Mouse (Mus musculus) limb, embryonic 13.5 days (tissue): ENCODE data around the gene Fzd4. TPM values are rescaled to one million over a fixed set of nuclear protein-coding genes. Genes with fewer than 3 reads are reported as not detected.

Experiments
- ATAC-seq: fragments of 200-750 bp; cut with Nextera tagmentation; 2 replicates; pipeline ENCODE4 v1.8.0; 2017; ENCODE audit warnings: low read depth, moderate number of reproducible peaks, moderate TSS enrichment; ENCODE audit not compliant: low FRiP score
- H3K27ac ChIP-seq: fragments of 300-500 bp; sonication (generic); 2 replicates; pipeline ENCODE4 v1.5.1; 2015; ENCODE audit warnings: inconsistent platforms, mild to moderate bottlenecking, moderate library complexity
- H3K27me3 ChIP-seq: fragments of 300-500 bp; sonication (generic); 2 replicates; pipeline ENCODE4 v1.6.1; 2015; ENCODE audit warnings: mild to moderate bottlenecking, inconsistent platforms
- H3K36me3 ChIP-seq: fragments of 300-500 bp; sonication (generic); 2 replicates; pipeline ENCODE4 v1.6.1; 2015; ENCODE audit warnings: inconsistent platforms, mild to moderate bottlenecking, moderate library complexity
- H3K4me1 ChIP-seq: fragments of 300-500 bp; sonication (generic); 2 replicates; pipeline ENCODE4 v1.6.1; 2015; ENCODE audit warnings: inconsistent platforms
- H3K4me2 ChIP-seq: fragments of 300-500 bp; sonication (generic); replicated peaks from 2 replicates; pipeline ENCODE4 v1.6.1; 2015; ENCODE audit warnings: inconsistent platforms, mild to moderate bottlenecking, moderate library complexity
- H3K4me3 ChIP-seq: fragments of 300-500 bp; sonication (generic); 2 replicates; pipeline ENCODE4 v1.5.1; 2015; ENCODE audit warnings: moderate library complexity, mild to moderate bottlenecking, inconsistent platforms
- H3K9ac ChIP-seq: fragments of 300-500 bp; sonication (generic); 2 replicates; pipeline ENCODE4 v1.6.1; 2015; ENCODE audit warnings: mild to moderate bottlenecking, inconsistent platforms
- H3K9me3 ChIP-seq: fragments of 300-500 bp; sonication (generic); 2 replicates; pipeline ENCODE4 v1.6.1; 2016; ENCODE audit warnings: inconsistent platforms
- WGBS: fragments of 180-500 bp; shearing (Covaris S2); methylation state at CpG from one replicate; pipeline ENCODE4 v1.1.7; 2015; 5-methylcytosine and 5-hydroxymethylcytosine counted together
- polyA plus RNA-seq: library from polyadenylated mRNA; unstranded; fragments of >200 nt; fragmentation: Nextera tagmentation; extraction: Ambion mirVana; gene quantifications from 2 replicates; pipeline ENCODE4 v1.2.1, GENCODE M21; 2015

Gene Fzd4
- polyA plus RNA-seq, 1 experiment from 2014 or later, result 16.5 TPM

DNA sequence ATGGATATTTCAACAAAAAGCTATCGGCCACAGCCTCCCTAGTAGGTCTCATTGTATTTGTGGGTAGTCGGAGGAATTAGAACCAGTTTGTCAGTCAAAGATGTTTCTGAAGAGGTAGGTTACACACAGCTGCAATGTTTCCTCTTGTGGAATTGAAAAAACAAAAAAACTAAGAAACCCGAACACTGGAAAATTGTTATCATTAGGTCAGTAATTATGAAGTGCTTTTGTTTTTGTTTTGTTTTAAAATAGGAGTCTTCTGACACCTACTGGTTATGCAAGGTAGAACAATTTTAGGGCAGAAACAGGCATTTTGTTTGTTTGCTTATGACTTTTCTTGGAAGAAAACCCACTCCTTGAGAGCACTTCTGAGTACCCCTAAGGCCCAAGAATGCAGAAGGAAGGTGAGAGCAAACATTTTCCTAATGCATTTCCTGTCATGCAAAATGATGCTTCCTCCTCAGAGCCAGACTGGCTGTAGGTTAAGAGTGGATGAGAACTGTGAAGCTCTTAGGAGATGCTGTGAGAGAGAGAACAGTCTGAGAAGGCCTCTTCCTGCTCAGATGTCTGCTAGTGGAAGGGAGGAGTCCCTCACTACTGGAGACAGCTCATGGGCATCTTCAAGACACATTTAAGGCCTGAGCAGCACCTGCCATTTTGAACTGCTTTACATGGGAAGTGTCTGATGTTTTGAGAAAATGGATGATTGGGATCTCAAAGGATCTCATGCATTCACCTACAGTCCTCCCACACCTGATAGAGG lies 14.9 kb downstream of the Fzd4 start:
- Histone ChIP-seq H3K36me3 (no peaks in the 10 kb centered on the region), H3K9ac (no peak overlapping the region), H3K9me3 (no peaks in the 10 kb centered on the region), H3K27ac (no peak overlapping the region), H3K27me3 (no peaks in the 10 kb centered on the region), H3K4me2 (no peak overlapping the region), H3K4me1 (peaks cover 38% of the 10 kb centered on the region), H3K4me3 (no peak overlapping the region)
- ATAC-seq, result no peak
- 47% methylated on average over 3 of the region's 3 CpGs for WGBS

DNA sequence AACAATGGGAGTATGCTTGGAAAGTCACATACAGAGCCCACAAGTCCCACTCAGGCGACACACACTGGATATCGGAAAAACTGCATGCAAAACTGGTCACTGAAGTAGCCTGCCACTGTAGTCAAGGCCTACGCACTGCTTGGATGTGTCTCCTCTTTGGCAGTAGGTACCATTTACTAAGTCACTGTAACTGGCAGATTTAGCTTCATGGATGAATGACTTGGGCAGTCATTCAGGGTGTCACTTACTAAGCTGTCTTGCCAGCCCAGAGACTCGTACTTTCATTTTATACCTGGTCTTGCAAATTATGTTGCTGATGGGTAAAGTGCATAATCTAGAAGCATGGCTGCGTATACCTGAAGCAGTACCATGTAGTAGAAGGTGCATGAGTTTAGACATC lies 17.1 kb downstream of the Fzd4 start:
- 93% methylated on average over 5 of the region's 5 CpGs for WGBS

DNA sequence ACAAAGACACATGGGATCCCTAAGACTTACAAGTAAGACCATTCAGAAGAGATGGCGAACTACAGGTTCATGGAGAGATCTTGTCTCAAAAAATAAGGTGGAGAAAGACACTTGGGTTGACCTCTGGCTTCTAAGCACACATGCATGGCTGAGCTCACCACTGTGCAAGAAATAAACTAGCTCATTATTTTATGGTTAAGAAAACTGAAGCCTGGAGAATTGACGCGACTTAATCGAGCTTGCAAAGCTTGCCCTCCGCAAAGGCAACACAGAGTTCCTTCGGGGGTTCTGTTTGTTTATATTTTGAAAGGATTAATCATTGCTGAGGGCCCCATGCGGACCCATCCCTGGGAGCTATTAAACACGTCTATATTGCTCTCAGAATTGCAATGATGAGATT lies 18.5 kb downstream of the Fzd4 start:
- H3K4me2 ChIP-seq, result no peak overlapping the region
- ATAC-seq, result no peak
- no peaks in the 10 kb centered on the region for H3K9me3 ChIP-seq
- H3K9ac ChIP-seq, result no peak overlapping the region
- no peak overlapping the region for H3K4me3 ChIP-seq
- no peaks in the 10 kb centered on the region for H3K27me3 ChIP-seq
- 35% methylated on average over 8 of the region's 8 CpGs for WGBS
- H3K36me3 ChIP-seq, result no peaks in the 10 kb centered on the region
- peaks cover 33% of the 10 kb centered on the region for H3K4me1 ChIP-seq
- no peak overlapping the region for H3K27ac ChIP-seq

More for the DNA sequence above, 17.1 kb downstream of the Fzd4 start:
- Histone ChIP-seq H3K4me3 (no peak overlapping the region), H3K36me3 (no peaks in the 10 kb centered on the region), H3K4me2 (no peak overlapping the region), H3K9ac (no peak overlapping the region), H3K27me3 (no peaks in the 10 kb centered on the region), H3K27ac (no peak overlapping the region), H3K4me1 (peaks cover 29% of the 10 kb centered on the region), H3K9me3 (no peaks in the 10 kb centered on the region)
- ATAC-seq, result no peak

DNA sequence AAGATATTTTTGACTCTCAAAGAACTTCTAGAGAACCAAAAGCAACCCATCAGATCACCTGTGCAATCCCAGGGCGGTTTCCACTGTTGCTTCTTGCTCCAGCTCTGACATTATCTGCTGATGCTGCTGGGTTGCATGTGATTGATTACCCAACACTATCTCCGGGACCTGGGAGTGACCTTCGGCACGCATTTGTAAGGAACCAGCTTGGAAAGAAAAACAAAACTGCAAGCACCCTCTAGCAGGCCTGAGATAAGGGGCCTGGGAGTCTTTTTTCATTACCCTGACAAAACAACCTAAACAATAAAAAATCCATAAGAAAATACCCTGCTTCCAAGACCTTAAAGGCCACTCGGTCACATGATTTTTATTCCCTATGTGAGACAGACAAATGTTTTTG lies 19.0 kb downstream of the Fzd4 start:
- Histone ChIP-seq H3K27ac (no peak overlapping the region), H3K9me3 (no peaks in the 10 kb centered on the region), H3K4me1 (peaks cover 28% of the 10 kb centered on the region), H3K27me3 (no peaks in the 10 kb centered on the region), H3K4me2 (no peak overlapping the region), H3K4me3 (no peak overlapping the region), H3K36me3 (no peaks in the 10 kb centered on the region), H3K9ac (no peak overlapping the region)
- ATAC-seq, result no peak
- WGBS, result 18% methylated on average over 5 of the region's 5 CpGs

DNA sequence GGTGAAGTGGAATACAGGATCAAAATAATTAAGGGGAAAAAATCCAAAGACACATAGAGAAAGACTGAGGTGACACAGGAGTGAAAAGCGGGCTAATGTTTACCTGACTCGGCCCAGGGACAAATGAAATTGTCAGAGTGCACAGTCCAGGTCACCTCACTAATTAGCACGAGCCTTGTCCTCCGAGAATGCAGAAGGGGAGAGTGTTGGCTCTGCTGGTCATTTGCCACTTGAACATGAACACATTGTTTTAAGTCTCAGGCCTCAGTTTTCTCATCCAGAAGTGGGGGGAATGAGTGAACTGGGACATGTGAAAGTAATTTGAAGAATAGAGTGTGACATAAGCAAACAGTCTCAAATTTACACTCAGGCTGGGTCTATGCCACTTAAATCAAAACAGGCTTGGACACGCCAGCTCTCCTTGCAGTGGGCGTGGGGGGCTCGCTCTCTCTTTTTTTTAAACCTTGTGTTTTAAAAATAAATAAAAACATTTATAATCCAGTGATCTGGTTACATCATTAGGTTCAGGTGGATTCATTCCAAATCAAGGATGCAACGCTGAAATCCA lies 19.6 kb downstream of the Fzd4 start:
- Histone ChIP-seq H3K4me3 (no peak overlapping the region), H3K4me1 (peaks cover 22% of the 10 kb centered on the region), H3K9me3 (no peaks in the 10 kb centered on the region), H3K9ac (no peak overlapping the region), H3K4me2 (no peak overlapping the region), H3K27ac (no peak overlapping the region), H3K36me3 (no peaks in the 10 kb centered on the region), H3K27me3 (no peaks in the 10 kb centered on the region)
- no peak for ATAC-seq
- 29% methylated on average over 8 of the region's 8 CpGs for WGBS

DNA sequence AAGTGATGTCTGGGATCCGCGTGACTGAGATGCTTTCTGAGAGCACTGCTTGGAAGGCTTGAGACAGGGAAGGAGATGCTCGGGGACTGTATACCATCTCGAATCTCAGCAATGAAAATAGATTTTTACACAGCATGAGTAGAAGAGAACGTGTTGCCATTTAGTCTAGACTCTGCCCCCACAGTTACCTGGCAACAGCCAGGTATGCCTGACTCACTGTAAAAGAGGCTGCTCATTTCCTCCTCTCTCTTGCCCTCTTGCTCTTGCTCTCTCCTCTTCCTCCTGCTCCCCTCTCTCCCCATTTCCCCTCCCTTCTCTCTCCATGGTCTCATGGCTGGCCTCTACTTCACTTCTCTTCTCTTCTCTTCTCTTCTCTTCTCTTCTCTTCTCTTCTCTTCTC lies 20.5 kb downstream of the Fzd4 start:
- Histone ChIP-seq H3K4me3 (no peak overlapping the region), H3K4me1 (peaks cover 22% of the 10 kb centered on the region), H3K9me3 (no peaks in the 10 kb centered on the region), H3K9ac (no peak overlapping the region), H3K27me3 (no peaks in the 10 kb centered on the region), H3K27ac (no peak overlapping the region), H3K4me2 (no peak overlapping the region), H3K36me3 (no peaks in the 10 kb centered on the region)
- 75% methylated on average over 5 of the region's 5 CpGs for WGBS
- ATAC-seq, result no peak

DNA sequence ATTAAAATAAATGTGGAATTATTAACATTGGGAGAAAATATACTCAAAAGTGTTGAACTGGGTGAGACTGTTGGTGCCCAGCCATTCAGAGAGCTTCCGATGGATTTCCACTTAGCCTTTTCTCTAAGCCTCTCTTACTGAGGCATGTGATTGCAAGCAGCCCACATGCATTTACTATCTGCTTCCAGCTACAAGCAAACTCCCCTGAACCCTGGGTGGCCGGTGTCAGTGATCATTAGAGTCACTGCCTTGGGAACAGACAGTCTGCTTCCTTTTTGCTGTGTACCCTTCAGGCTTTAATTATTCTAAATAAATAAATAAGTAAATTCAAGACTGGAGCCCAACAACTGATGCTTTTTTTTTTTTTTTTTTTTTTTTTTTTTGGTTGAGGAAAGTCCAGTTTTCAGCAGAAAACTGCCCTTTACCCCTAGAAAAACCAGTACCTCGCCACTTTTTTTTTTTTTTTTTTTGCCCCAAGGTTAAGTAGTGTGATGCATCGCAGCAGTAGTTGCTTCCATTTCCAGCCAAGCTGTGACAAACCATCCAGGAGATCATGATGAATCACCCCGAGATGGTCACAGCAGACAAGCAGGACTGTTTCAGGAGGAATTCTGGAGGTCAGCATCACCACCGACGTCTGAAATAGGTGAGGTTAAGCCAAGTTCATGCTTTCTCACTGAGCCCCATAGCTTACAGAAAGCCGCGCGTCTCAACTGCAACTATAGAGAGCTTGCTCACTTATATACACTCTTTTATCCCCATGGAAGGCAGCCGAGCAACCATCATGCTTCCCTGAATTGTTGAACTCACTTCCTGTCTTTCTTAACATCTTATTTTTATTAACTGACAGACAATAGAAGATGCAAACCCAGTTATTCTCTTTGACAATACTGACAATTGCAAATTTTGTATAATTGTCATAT lies 21.9 kb downstream of the Fzd4 start:
- no peaks in the 10 kb centered on the region for H3K9me3 ChIP-seq
- no peak for ATAC-seq
- no peak overlapping the region for H3K4me3 ChIP-seq
- no peak overlapping the region for H3K27ac ChIP-seq
- H3K27me3 ChIP-seq, result no peaks in the 10 kb centered on the region
- H3K36me3 ChIP-seq, result no peaks in the 10 kb centered on the region
- H3K9ac ChIP-seq, result no peak overlapping the region
- peaks cover 22% of the 10 kb centered on the region for H3K4me1 ChIP-seq
- 41% methylated on average over 11 of the region's 11 CpGs for WGBS
- no peak overlapping the region for H3K4me2 ChIP-seq

- H3K36me3 ChIP-seq, result no peaks in the 10 kb centered on the region
- H3K4me3 ChIP-seq, result no peak overlapping the region
- no peak overlapping the region for H3K9ac ChIP-seq
- no peaks in the 10 kb centered on the region for H3K27me3 ChIP-seq
- peaks cover 22% of the 10 kb centered on the region for H3K4me1 ChIP-seq
- H3K9me3 ChIP-seq, result no peaks in the 10 kb centered on the region
- 30% methylated on average over 5 of the region's 5 CpGs for WGBS
- no peak overlapping the region for H3K27ac ChIP-seq
- ATAC-seq, result no peak
- H3K4me2 ChIP-seq, result no peak overlapping the region
Measured at GRCm38 (mm10) chr7:89427101-89427500, 22.9 kb downstream of the Fzd4 start.

- whole genome bisulfite sequencing, result 84% methylated on average over 5 of the region's 5 CpGs
- H3K27me3 ChIP-seq, result no peaks in the 10 kb centered on the region
Measured at GRCm38 (mm10) chr7:89428804-89429203, 24.6 kb downstream of the Fzd4 start.

GRCm38 (mm10) chr7:89429326-89429725 lies 25.2 kb downstream of the Fzd4 start:
- H3K36me3 ChIP-seq, result no peaks in the 10 kb centered on the region
- 77% methylated on average over 1 of the region's 1 CpGs for whole genome bisulfite sequencing
- ATAC-seq, result no peak

More at GRCm38 (mm10) chr7:89428804-89429203, 24.6 kb downstream of the Fzd4 start:
- Histone ChIP-seq H3K36me3 (no peaks in the 10 kb centered on the region), H3K4me3 (no peak overlapping the region), H3K4me2 (no peak overlapping the region), H3K9ac (no peak overlapping the region), H3K27ac (no peak overlapping the region), H3K9me3 (no peaks in the 10 kb centered on the region), H3K4me1 (peaks cover 23% of the 10 kb centered on the region)
- ATAC-seq, result no peak

DNA sequence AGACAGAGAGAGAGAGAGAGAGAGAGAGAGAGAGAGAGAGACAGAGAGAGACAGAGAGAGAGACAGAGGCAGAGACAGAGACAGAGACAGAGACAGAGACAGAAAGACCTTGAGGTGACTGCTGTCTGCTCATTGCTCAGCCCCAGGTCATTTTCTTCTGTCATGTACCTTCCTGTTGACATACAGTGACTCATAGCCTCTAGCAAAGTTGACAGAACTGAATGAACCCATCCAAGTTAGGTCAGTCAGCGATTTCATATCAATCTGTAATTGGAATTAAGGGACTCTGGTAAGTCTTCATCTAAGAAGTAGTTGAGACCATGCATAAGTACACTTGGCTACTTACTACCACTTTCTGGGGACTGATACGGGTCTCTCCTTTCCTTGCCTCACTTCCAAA lies 27.0 kb downstream of the Fzd4 start:
- H3K4me3 ChIP-seq, result no peak overlapping the region
- H3K36me3 ChIP-seq, result no peaks in the 10 kb centered on the region
- no peak overlapping the region for H3K27ac ChIP-seq
- ATAC-seq, result no peak
- H3K4me1 ChIP-seq, result peaks cover 20% of the 10 kb centered on the region
- H3K9ac ChIP-seq, result no peak overlapping the region
- no peak overlapping the region for H3K4me2 ChIP-seq
- H3K27me3 ChIP-seq, result no peaks in the 10 kb centered on the region
- no peaks in the 10 kb centered on the region for H3K9me3 ChIP-seq
- WGBS, result 77% methylated on average over 2 of the region's 2 CpGs

More at GRCm38 (mm10) chr7:89429326-89429725, 25.2 kb downstream of the Fzd4 start:
- Histone ChIP-seq H3K27ac (no peak overlapping the region), H3K4me1 (peaks cover 23% of the 10 kb centered on the region), H3K4me3 (no peak overlapping the region), H3K9me3 (no peaks in the 10 kb centered on the region), H3K4me2 (no peak overlapping the region), H3K27me3 (no peaks in the 10 kb centered on the region), H3K9ac (no peak overlapping the region)
